Mouse (Mus musculus) forebrain, postnatal 0 days (tissue): ENCODE results near the gene Bcl10. TPM values are rescaled to one million over a fixed set of nuclear protein-coding genes. Genes with fewer than 3 reads are reported as not detected.

Source experiments
- ATAC-seq: fragments of 200-750 bp; cut with Nextera tagmentation; 2 replicates; pipeline ENCODE4 v1.8.0; 2017; ENCODE audit warnings: mild to moderate bottlenecking, moderate library complexity
- DNase-seq: peaks from one replicate; pipeline ENCODE4 v3.0.0-alpha.2; 2015
- H3K27ac ChIP-seq: fragments of 300-500 bp; sonication (generic); 2 replicates; pipeline ENCODE4 v1.5.1; 2014; ENCODE audit warnings: low read depth, mild to moderate bottlenecking, antibody characterized with exemption, low read length, moderate library complexity, mixed read lengths
- H3K27me3 ChIP-seq: fragments of 300-500 bp; sonication (generic); 2 replicates; pipeline ENCODE4 v1.6.1; 2014; ENCODE audit warnings: mild to moderate bottlenecking, low read length, mixed read lengths; ENCODE audit not compliant: insufficient read depth
- H3K36me3 ChIP-seq: fragments of 300-500 bp; sonication (generic); 2 replicates; pipeline ENCODE4 v1.6.1; 2014; ENCODE audit warnings: mild to moderate bottlenecking, moderate library complexity; ENCODE audit not compliant: insufficient read depth
- H3K4me1 ChIP-seq: fragments of 300-500 bp; sonication (generic); 2 replicates; pipeline ENCODE4 v1.6.1; 2014; ENCODE audit warnings: antibody characterized with exemption; ENCODE audit not compliant: insufficient read depth
- H3K4me2 ChIP-seq: fragments of 300-500 bp; sonication (generic); 2 replicates; pipeline ENCODE4 v1.6.1; 2014; ENCODE audit warnings: low read depth, mild to moderate bottlenecking, moderate library complexity
- H3K4me3 ChIP-seq: fragments of 300-500 bp; sonication (generic); 2 replicates; pipeline ENCODE4 v1.5.1; 2014; ENCODE audit warnings: low read depth, low read length, mixed read lengths
- H3K9ac ChIP-seq: fragments of 300-500 bp; sonication (generic); 2 replicates; pipeline ENCODE4 v1.6.1; 2014; ENCODE audit warnings: mild to moderate bottlenecking
- H3K9me3 ChIP-seq: fragments of 300-500 bp; sonication (generic); 2 replicates; pipeline ENCODE4 v1.6.1; 2016; ENCODE audit warnings: low read length
- CTCF ChIP-seq: sonication (generic); IDR thresholded peaks from 2 replicates; pipeline ENCODE4 v1.5.1; 2016; ENCODE audit warnings: antibody characterized with exemption, control low read depth, low read depth
- WGBS: fragments of 180-500 bp; shearing (Covaris S2); extraction: QIAGEN DNeasy Blood & Tissue Kit; methylation state at CpG from one replicate; pipeline ENCODE4 v1.1.7; 2014; 5-methylcytosine and 5-hydroxymethylcytosine counted together
- polyA plus RNA-seq: library from polyadenylated mRNA; unstranded; fragments of >200 nt; fragmentation: Nextera tagmentation; extraction: Ambion mirVana; gene quantifications from 2 replicates; pipeline ENCODE4 v1.2.1, GENCODE M21; 2015
- total RNA-seq: library from RNA; depleted of rRNA; stranded (reverse); fragments of >200 nt; gene quantifications from 2 replicates; pipeline ENCODE4 v1.2.3, GENCODE M21; 2014

Gene Bcl10
- total and polyA plus RNA-seq, 2 experiments from 2014 or later, result 33.2 to 38.1 TPM

GRCm38 (mm10) chr3:145929525-145930400 is 7.2 kb downstream of the Bcl10 start:
- no peak overlapping the region for H3K27ac ChIP-seq
- no peak overlapping the region for H3K4me3 ChIP-seq
- no peak overlapping the region for H3K9ac ChIP-seq
- WGBS, result 75% methylated on average over 7 of the region's 7 CpGs
- no peak for DNase-seq
- no peaks in the 10 kb centered on the region for H3K27me3 ChIP-seq
- H3K36me3 ChIP-seq, result peaks cover 25% of the 10 kb centered on the region
- no peak overlapping the region for H3K4me2 ChIP-seq
- no peak for ATAC-seq
- H3K9me3 ChIP-seq, result no peaks in the 10 kb centered on the region
- no peak for TF ChIP-seq CTCF
- no peaks in the 10 kb centered on the region for H3K4me1 ChIP-seq

- ATAC-seq (no peak), DNase-seq (no peak)
- no peaks in the 10 kb centered on the region for H3K9me3 ChIP-seq
- no peak overlapping the region for H3K4me2 ChIP-seq
- 88% methylated on average over 9 of the region's 9 CpGs for WGBS
- no peak overlapping the region for H3K9ac ChIP-seq
- no peak for TF ChIP-seq CTCF
- H3K4me1 ChIP-seq, result peaks cover 3% of the 10 kb centered on the region
- H3K27ac ChIP-seq, result no peak overlapping the region
- H3K36me3 ChIP-seq, result peaks cover 25% of the 10 kb centered on the region
- no peaks in the 10 kb centered on the region for H3K27me3 ChIP-seq
- H3K4me3 ChIP-seq, result no peak overlapping the region
Observed at GRCm38 (mm10) chr3:145933845-145934244, 11.2 kb downstream of the Bcl10 start.

GRCm38 (mm10) chr3:145937505-145938404 is 15.2 kb downstream of the Bcl10 start, which contains the start of gene 2410004B18Rik:
Gene 2410004B18Rik (plus strand): TSS chr3:145938014.
- WGBS, result 3% methylated on average over 66 of the region's 70 CpGs
- ATAC-seq (peak; percentile 99), DNase-seq (peak; percentile 97)
- Histone ChIP-seq H3K9me3 (no peaks in the 10 kb centered on the region), H3K9ac (peak within 1 kb of the TSS; percentile 78), H3K36me3 (peaks cover 16% of the 10 kb centered on the region), H3K4me3 (peak within 1 kb of the TSS; percentile 94), H3K27me3 (no peaks in the 10 kb centered on the region), H3K4me1 (peaks cover 13% of the 10 kb centered on the region), H3K4me2 (peak within 1 kb of the TSS; percentile 82), H3K27ac (peak within 1 kb of the TSS; percentile 85)
- peak; percentile 94 for TF ChIP-seq CTCF

GRCm38 (mm10) chr3:145938405-145939349 is 16.1 kb downstream of the Bcl10 start:
- ATAC-seq, result no peak; the same call in 1 of the 2 replicates
- Histone ChIP-seq H3K27ac (peak overlapping the region; percentile 85), H3K4me3 (peak overlapping the region; percentile 94), H3K36me3 (peaks cover 16% of the 10 kb centered on the region), H3K4me2 (peak overlapping the region; percentile 82), H3K9me3 (no peaks in the 10 kb centered on the region), H3K27me3 (no peaks in the 10 kb centered on the region), H3K4me1 (peaks cover 13% of the 10 kb centered on the region), H3K9ac (peak overlapping the region; percentile 78)
- WGBS, result 23% methylated on average over 48 of the region's 50 CpGs
- TF ChIP-seq CTCF, result 0 out of 2 replicates have a peak, but pooled peaks have one; percentile 25
- no peak for DNase-seq

GRCm38 (mm10) chr3:145939402-145939801 is 16.8 kb downstream of the Bcl10 start:
- H3K27ac ChIP-seq, result no peak overlapping the region
- H3K4me2 ChIP-seq, result peak overlapping the region; percentile 82
- no peak for TF ChIP-seq CTCF
- ATAC-seq, result no peak
- H3K9me3 ChIP-seq, result no peaks in the 10 kb centered on the region
- no peak overlapping the region for H3K9ac ChIP-seq
- peaks cover 13% of the 10 kb centered on the region for H3K4me1 ChIP-seq
- DNase-seq, result no peak
- no peaks in the 10 kb centered on the region for H3K27me3 ChIP-seq
- WGBS, result 89% methylated on average over 12 of the region's 12 CpGs
- H3K4me3 ChIP-seq, result no peak overlapping the region
- peaks cover 20% of the 10 kb centered on the region for H3K36me3 ChIP-seq

- no peak for TF ChIP-seq CTCF
- no peak overlapping the region for H3K4me3 ChIP-seq
- peaks cover 26% of the 10 kb centered on the region for H3K36me3 ChIP-seq
- ATAC-seq, result no peak
- H3K9me3 ChIP-seq, result no peaks in the 10 kb centered on the region
- peak overlapping the region; percentile 82; the same call in 1 of the 2 replicates for H3K4me2 ChIP-seq
- H3K27me3 ChIP-seq, result no peaks in the 10 kb centered on the region
- no peak overlapping the region for H3K9ac ChIP-seq
- peaks cover 13% of the 10 kb centered on the region for H3K4me1 ChIP-seq
- DNase-seq, result no peak
- 77% methylated on average over 4 of the region's 4 CpGs for WGBS
- no peak overlapping the region for H3K27ac ChIP-seq
Observed at GRCm38 (mm10) chr3:145939971-145940370, 17.4 kb downstream of the Bcl10 start.
